Mouse (Mus musculus): ENCODE measurements around the gene Usp20. TPM values are rescaled to one million over a fixed set of nuclear protein-coding genes. Genes with fewer than 3 reads are reported as not detected.

Gene Usp20
- total and polyA plus RNA-seq, 2 experiments from 2014 or later, result 31.9 to 37.9 TPM

DNA sequence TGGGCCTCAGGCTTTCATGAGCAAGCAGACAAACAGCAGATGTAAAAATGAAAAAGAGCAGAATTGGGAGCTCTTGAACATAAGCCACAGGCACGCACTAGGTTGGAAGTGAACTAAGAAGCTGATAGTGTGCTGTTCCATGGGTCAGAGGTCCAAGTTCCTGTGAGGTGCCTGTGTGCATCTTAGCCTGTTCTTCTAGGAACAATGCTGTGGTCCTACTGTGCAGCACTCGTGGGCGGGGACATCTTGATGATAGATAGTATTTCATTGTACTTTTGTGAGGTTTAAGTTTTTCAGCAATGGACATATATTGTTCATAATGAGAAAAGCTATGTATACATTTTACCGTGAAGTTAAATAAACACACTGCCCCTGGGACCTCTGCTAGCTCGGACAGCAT, 25.1 kb downstream of the Usp20 start:
- Histone ChIP-seq H3K4me2 (ENCODE audit: low read depth) (no peak overlapping the region), H3K36me3 (ENCODE audit: insufficient read depth) (peaks cover 71% of the 10 kb centered on the region), H3K9me3 (ENCODE audit: low read length) (no peaks in the 10 kb centered on the region), H3K4me1 (ENCODE audit: insufficient read depth) (no peaks in the 10 kb centered on the region), H3K4me3 (ENCODE audit: low read depth, low read length) (no peak overlapping the region), H3K9ac (no peak overlapping the region), H3K27me3 (ENCODE audit: insufficient read depth, low read length) (no peaks in the 10 kb centered on the region), H3K27ac (ENCODE audit: low read depth, low read length) (no peak overlapping the region)
- 95% methylated on average over 5 of the region's 5 CpGs for WGBS
- DNase-seq, result no peak
- no peak for TF ChIP-seq CTCF (IDR thresholded peaks at IDR 0.05; ENCODE audit: low read depth)
- no peak for ATAC-seq

DNA sequence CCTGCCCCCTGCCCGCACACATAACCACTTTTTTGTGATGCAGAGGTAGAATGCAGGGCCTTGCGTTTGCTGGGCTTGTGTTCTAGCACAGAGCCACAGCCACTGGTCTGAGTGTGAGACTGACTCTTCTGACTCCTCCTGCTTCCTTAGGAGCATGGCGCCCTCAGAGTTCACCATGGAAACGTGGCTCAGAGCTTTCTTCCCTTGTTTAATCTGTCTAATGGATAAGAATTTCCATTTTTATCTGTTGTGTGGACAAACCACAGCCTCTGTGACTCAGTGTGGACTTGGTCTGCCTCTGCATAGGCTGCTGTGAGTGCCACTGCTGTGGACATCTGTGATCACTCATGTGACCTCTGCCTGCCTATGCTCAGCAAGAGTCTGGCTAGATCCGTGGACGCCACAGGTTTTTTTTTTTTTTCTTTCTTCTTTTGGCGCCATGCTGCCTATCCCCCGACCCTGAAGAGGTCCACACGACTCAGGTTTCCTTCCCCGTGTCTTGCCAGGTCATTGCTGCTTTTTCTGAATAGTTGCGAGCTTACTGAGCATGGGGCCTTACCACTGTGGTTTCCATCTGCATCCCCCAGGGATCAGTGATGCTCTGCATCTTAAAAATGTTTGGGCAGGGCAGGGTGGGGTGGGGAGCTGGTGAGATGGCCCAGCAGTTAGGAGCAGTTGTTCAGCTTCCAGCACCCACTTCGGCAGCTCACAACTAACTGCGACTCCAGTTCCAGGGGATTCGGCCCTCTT, 31.5 kb downstream of the Usp20 start:
- H3K9ac ChIP-seq, result no peak overlapping the region
- no peaks in the 10 kb centered on the region for H3K27me3 ChIP-seq (ENCODE audit: insufficient read depth, low read length)
- TF ChIP-seq CTCF (IDR thresholded peaks at IDR 0.05; ENCODE audit: low read depth), result no peak
- no peak overlapping the region for H3K4me3 ChIP-seq (ENCODE audit: low read depth, low read length)
- H3K27ac ChIP-seq (ENCODE audit: low read depth, low read length), result no peak overlapping the region
- ATAC-seq (no peak), DNase-seq (no peak)
- H3K4me2 ChIP-seq (ENCODE audit: low read depth), result no peak overlapping the region
- 79% methylated on average over 14 of the region's 14 CpGs for WGBS
- no peaks in the 10 kb centered on the region for H3K4me1 ChIP-seq (ENCODE audit: insufficient read depth)
- no peaks in the 10 kb centered on the region for H3K9me3 ChIP-seq (ENCODE audit: low read length)
- H3K36me3 ChIP-seq (ENCODE audit: insufficient read depth), result peaks cover 48% of the 10 kb centered on the region

DNA sequence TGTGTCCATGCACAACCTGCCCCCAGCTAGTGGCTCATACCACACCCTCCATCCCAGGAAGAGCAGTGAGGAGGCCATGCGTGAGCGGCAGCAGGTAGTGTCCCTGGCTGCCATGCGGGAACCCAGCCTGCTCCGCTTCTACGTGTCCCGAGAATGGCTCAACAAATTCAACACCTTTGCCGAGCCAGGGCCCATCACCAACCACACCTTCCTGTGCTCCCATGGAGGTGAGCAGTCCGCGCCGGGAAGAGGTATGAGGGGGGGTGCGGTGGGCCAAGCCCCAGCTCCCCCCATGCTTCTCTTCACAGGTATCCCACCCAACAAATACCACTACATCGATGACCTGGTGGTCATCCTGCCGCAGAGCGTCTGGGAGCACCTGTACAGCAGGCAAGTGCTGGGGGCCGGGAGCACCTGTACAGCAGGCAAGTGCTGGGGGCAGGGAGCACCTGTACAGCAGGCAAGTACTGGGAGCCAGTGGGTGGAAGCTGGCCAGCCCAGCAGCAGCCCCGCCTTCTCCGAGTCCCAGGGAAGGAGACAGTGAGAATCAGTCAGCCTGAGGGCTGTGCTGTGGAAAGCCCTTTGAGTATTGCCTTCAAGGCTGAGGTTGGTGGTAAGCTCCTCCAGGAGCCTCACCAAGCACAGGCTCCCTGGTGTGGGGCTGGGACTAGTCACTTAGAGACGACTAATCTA, 35.7 kb downstream of the Usp20 start:
- ATAC-seq, result no peak
- Histone ChIP-seq H3K27me3 (ENCODE audit: insufficient read depth, low read length) (no peaks in the 10 kb centered on the region), H3K9ac (no peak overlapping the region), H3K4me3 (ENCODE audit: low read depth, low read length) (no peak overlapping the region), H3K4me2 (ENCODE audit: low read depth) (no peak overlapping the region), H3K4me1 (ENCODE audit: insufficient read depth) (no peaks in the 10 kb centered on the region), H3K36me3 (ENCODE audit: insufficient read depth) (peaks cover 66% of the 10 kb centered on the region), H3K27ac (ENCODE audit: low read depth, low read length) (no peak overlapping the region), H3K9me3 (ENCODE audit: low read length) (no peaks in the 10 kb centered on the region)
- no peak for DNase-seq
- no peak for TF ChIP-seq CTCF (IDR thresholded peaks at IDR 0.05; ENCODE audit: low read depth)
- WGBS, result 94% methylated on average over 18 of the region's 18 CpGs

DNA sequence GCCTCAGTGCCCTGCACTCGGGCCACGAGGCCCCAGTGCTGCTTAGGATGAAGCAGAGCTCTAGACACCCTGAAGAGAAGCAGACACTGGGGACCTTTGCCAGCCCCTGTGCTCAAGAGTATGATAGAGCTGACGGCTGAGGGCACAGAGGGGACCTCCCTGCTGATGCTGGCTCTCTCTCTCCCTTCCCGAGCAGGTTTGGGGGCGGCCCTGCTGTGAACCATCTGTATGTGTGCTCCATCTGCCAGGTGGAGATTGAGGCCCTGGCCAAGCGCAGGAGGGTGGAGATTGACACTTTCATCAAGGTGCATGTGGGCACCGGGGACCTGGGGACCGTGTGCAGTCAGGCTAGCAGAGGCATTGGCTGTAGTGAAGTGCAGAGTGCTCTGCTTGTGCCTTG, 36.4 kb downstream of the Usp20 start:
- Histone ChIP-seq H3K9ac (no peak overlapping the region), H3K9me3 (ENCODE audit: low read length) (no peaks in the 10 kb centered on the region), H3K36me3 (ENCODE audit: insufficient read depth) (peaks cover 70% of the 10 kb centered on the region), H3K4me1 (ENCODE audit: insufficient read depth) (no peaks in the 10 kb centered on the region), H3K27me3 (ENCODE audit: insufficient read depth, low read length) (no peaks in the 10 kb centered on the region), H3K4me3 (ENCODE audit: low read depth, low read length) (no peak overlapping the region), H3K4me2 (ENCODE audit: low read depth) (no peak overlapping the region), H3K27ac (ENCODE audit: low read depth, low read length) (no peak overlapping the region)
- DNase-seq (no peak), ATAC-seq (no peak)
- 89% methylated on average over 7 of the region's 8 CpGs for WGBS
- no peak for TF ChIP-seq CTCF (IDR thresholded peaks at IDR 0.05; ENCODE audit: low read depth)

DNA sequence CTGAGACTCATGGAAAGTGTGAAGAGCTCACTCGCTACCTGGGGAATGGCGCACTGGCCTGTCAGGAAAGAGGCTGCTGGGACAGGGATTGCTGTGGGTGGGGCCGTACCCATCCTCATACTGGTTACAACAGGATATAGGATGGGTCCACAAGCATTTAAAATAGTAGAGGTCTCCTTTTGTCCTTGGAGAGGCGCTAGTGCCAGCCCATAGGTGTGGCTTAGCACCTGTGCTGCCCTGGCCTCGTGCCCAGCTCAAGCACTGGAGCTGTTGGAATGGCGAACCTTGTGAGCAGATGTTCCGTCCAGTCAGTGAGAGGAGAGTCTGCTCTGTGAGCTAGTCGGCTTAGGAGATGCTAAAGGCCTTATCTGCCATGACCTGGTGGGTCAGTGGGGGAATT, 36.9 kb downstream of the Usp20 start:
- no peak for ATAC-seq
- 87% methylated on average over 8 of the region's 8 CpGs for WGBS
- Histone ChIP-seq H3K4me3 (ENCODE audit: low read depth, low read length) (no peak overlapping the region), H3K9me3 (ENCODE audit: low read length) (no peaks in the 10 kb centered on the region), H3K36me3 (ENCODE audit: insufficient read depth) (peaks cover 72% of the 10 kb centered on the region), H3K4me1 (ENCODE audit: insufficient read depth) (no peaks in the 10 kb centered on the region), H3K27ac (ENCODE audit: low read depth, low read length) (no peak overlapping the region), H3K4me2 (ENCODE audit: low read depth) (no peak overlapping the region), H3K27me3 (ENCODE audit: insufficient read depth, low read length) (no peaks in the 10 kb centered on the region), H3K9ac (no peak overlapping the region)
- no peak for TF ChIP-seq CTCF (IDR thresholded peaks at IDR 0.05; ENCODE audit: low read depth)
- no peak for DNase-seq

DNA sequence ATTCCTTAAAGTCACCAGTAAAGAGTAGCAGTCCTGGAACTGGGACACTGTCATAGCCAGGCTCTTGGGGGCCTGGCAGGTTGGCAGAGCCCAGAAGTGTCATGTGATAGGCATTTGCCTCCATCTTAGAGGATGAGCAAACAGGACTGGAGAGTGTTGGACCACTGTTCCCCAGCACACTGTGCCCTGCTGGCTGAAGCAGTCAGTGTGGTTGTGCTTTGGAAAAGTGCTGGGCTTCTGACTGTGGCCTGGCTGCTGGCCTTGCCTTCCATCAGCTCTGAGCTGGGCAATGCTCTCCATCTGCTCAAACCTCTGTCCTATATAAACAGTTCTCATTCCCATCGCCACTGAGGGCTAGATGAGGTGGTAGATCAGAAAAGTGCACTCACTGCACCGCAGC, 38.1 kb downstream of the Usp20 start:
- no peak for TF ChIP-seq CTCF (IDR thresholded peaks at IDR 0.05; ENCODE audit: low read depth)
- no peak for ATAC-seq
- Histone ChIP-seq H3K27ac (ENCODE audit: low read depth, low read length) (no peak overlapping the region), H3K27me3 (ENCODE audit: insufficient read depth, low read length) (no peaks in the 10 kb centered on the region), H3K9ac (no peak overlapping the region), H3K9me3 (ENCODE audit: low read length) (no peaks in the 10 kb centered on the region), H3K4me1 (ENCODE audit: insufficient read depth) (no peaks in the 10 kb centered on the region), H3K4me2 (ENCODE audit: low read depth) (no peak overlapping the region), H3K4me3 (ENCODE audit: low read depth, low read length) (no peak overlapping the region), H3K36me3 (ENCODE audit: insufficient read depth) (peaks cover 72% of the 10 kb centered on the region)
- 93% methylated on average over 2 of the region's 2 CpGs for WGBS
- DNase-seq, result no peak

DNA sequence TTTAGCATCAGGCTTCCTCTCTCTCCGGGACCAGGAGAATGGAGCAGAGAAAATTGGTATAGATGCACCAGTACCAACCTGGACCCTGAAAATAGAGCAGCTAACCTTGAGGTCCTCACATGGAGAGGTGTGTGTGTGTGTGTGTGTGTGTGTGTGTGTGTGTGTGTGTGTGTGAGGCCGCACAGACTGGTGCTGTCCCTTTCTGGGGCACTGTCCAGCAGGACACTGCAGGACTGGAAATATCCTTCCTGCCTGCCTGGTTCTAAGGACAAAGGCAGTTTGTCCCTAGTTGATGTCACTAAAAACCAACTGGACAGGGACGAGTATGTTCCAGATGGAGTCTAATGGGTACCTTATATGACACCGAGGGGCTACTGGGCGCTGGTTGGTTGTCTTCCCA, 41.9 kb downstream of the Usp20 start:
- 81% methylated on average over 5 of the region's 5 CpGs for WGBS
- Histone ChIP-seq H3K27ac (ENCODE audit: low read depth, low read length) (no peak overlapping the region), H3K9ac (no peak overlapping the region), H3K4me1 (ENCODE audit: insufficient read depth) (no peaks in the 10 kb centered on the region), H3K4me3 (ENCODE audit: low read depth, low read length) (no peak overlapping the region), H3K27me3 (ENCODE audit: insufficient read depth, low read length) (no peaks in the 10 kb centered on the region), H3K36me3 (ENCODE audit: insufficient read depth) (peaks cover 63% of the 10 kb centered on the region), H3K4me2 (ENCODE audit: low read depth) (no peak overlapping the region), H3K9me3 (ENCODE audit: low read length) (no peaks in the 10 kb centered on the region)
- no peak for TF ChIP-seq CTCF (IDR thresholded peaks at IDR 0.05; ENCODE audit: low read depth)
- DNase-seq (no peak), ATAC-seq (no peak)
